Mouse (Mus musculus) CH12.LX (cell line): ENCODE data around the gene Foxred1. TPM values are rescaled to one million over a fixed set of nuclear protein-coding genes. Genes with fewer than 3 reads are reported as not detected.

Source experiments
- DNase-seq: peaks from one replicate; pipeline ENCODE4 v3.0.0-alpha.2; 2013; ENCODE audit errors: extremely low read depth
- H3K27ac ChIP-seq: 2 replicates; pipeline ENCODE4 v1.5.1; 2012; ENCODE audit warnings: low read depth, mild to moderate bottlenecking, control low read depth, moderate library complexity; ENCODE audit not compliant: insufficient read depth
- H3K27me3 ChIP-seq: replicated peaks from 2 replicates; pipeline ENCODE3; 2012; ENCODE audit warnings: inconsistent platforms
- H3K36me3 ChIP-seq, 2 experiments: replicated peaks in 1 of 2; 2 replicates each; pipeline versions ENCODE3 to v1.6.1; 2012; ENCODE audit warnings: inconsistent platforms in 1 of 2, low read length in 1 of 2, mild to moderate bottlenecking in 1 of 2, mixed read lengths in 1 of 2, moderate library complexity in 1 of 2; ENCODE audit not compliant: control insufficient read depth in 1 of 2, insufficient read depth in 1 of 2
- H3K4me1 ChIP-seq, 2 experiments: 2 replicates each; pipeline ENCODE4 v1.6.1; 2012; ENCODE audit warnings: inconsistent platforms in 1 of 2, moderate library complexity in 1 of 2; ENCODE audit not compliant: insufficient read depth in 2 of 2, control insufficient read depth in 1 of 2
- H3K4me2 ChIP-seq: 2 replicates; pipeline ENCODE4 v1.6.1; 2012; ENCODE audit warnings: low read depth, mild to moderate bottlenecking, control low read depth; ENCODE audit not compliant: poor library complexity, insufficient read depth, severe bottlenecking
- H3K4me3 ChIP-seq, 3 experiments: fragments of 150-350 bp in 1 of 3; sonication (generic) in 1 of 3; replicated peaks in 1 of 3; 2 replicates each; pipeline versions ENCODE3 to v1.5.1; 2011 to 2012; ENCODE audit warnings: low read depth in 2 of 3, low read length in 2 of 3, mild to moderate bottlenecking in 2 of 3, moderate library complexity in 2 of 3, control low read depth in 1 of 3, improper control_type of control experiment in 1 of 3, inconsistent platforms in 1 of 3, mixed read lengths in 1 of 3; ENCODE audit not compliant: poor library complexity in 1 of 3
- H3K79me2 ChIP-seq: replicated peaks from 2 replicates; pipeline ENCODE4 v1.6.1; 2012; ENCODE audit warnings: mild to moderate bottlenecking, moderate library complexity; ENCODE audit not compliant: control insufficient read depth, poor library complexity, insufficient read depth, severe bottlenecking; ENCODE audit errors: extremely low read depth
- H3K9ac ChIP-seq: 2 replicates; pipeline ENCODE4 v1.6.1; 2012; ENCODE audit warnings: low read depth, mild to moderate bottlenecking, control low read depth, moderate library complexity; ENCODE audit not compliant: insufficient read depth
- H3K9me3 ChIP-seq: replicated peaks from 2 replicates; pipeline ENCODE3; 2012; ENCODE audit warnings: low read length, inconsistent platforms, mixed read lengths
- BHLHE40 ChIP-seq: IDR thresholded peaks from 2 replicates; pipeline ENCODE4 v1.6.1; 2011; ENCODE audit warnings: mild to moderate bottlenecking, low read depth, low read length, improper control_type of control experiment
- CHD2 ChIP-seq: IDR thresholded peaks from 2 replicates; pipeline ENCODE4 v1.6.1; 2011; ENCODE audit warnings: low read length, improper control_type of control experiment
- CTCF ChIP-seq, 2 experiments: IDR thresholded peaks in 1 of 2; conservative IDR thresholded peaks in 1 of 2; 2 replicates each; pipeline ENCODE4 v1.5.1; 2011 to 2012; ENCODE audit warnings: low read depth in 2 of 2, low read length in 2 of 2, improper control_type of control experiment in 1 of 2, inconsistent platforms in 1 of 2, mild to moderate bottlenecking in 1 of 2, moderate library complexity in 1 of 2
- ELF1 ChIP-seq: IDR thresholded peaks from 2 replicates; pipeline ENCODE4 v1.6.1; 2014; ENCODE audit warnings: low read depth, mild to moderate bottlenecking, inconsistent platforms, low read length, improper control_type of control experiment
- GABPA ChIP-seq: IDR thresholded peaks from 2 replicates; pipeline ENCODE4 v1.6.1; 2012; ENCODE audit warnings: low read depth, low read length, improper control_type of control experiment, inconsistent platforms; ENCODE audit not compliant: insufficient replicate concordance
- HCFC1 ChIP-seq: IDR thresholded peaks from 2 replicates; pipeline ENCODE4 v1.6.1; 2012; ENCODE audit warnings: low read depth, mild to moderate bottlenecking, inconsistent platforms, low read length, improper control_type of control experiment
- IRF4 ChIP-seq: IDR thresholded peaks from 2 replicates; pipeline ENCODE4 v1.6.1; 2014; ENCODE audit warnings: low read depth, mild to moderate bottlenecking, inconsistent platforms, low read length, improper control_type of control experiment
- JUND ChIP-seq: conservative IDR thresholded peaks from 2 replicates; pipeline ENCODE4 v1.6.1; 2011; ENCODE audit warnings: low read depth, low read length, improper control_type of control experiment
- MAX ChIP-seq: IDR thresholded peaks from 2 replicates; pipeline ENCODE4 v1.6.1; 2011; ENCODE audit warnings: low read length, improper control_type of control experiment
- NELFE ChIP-seq: IDR thresholded peaks from 2 replicates; pipeline ENCODE4 v1.6.1; 2011; ENCODE audit warnings: low read depth, low read length, improper control_type of control experiment
- NRF1 ChIP-seq: IDR thresholded peaks from 2 replicates; pipeline ENCODE4 v1.6.1; 2014; ENCODE audit warnings: low read depth, mild to moderate bottlenecking, inconsistent platforms, low read length, improper control_type of control experiment, moderate library complexity
- PAX5 ChIP-seq: IDR thresholded peaks from 2 replicates; pipeline ENCODE4 v1.6.1; 2012; ENCODE audit warnings: low read length, inconsistent platforms, mixed read lengths
- POLR2AphosphoS2 ChIP-seq: IDR thresholded peaks from 2 replicates; pipeline ENCODE4 v1.6.1; 2011; ENCODE audit warnings: low read depth, low read length, improper control_type of control experiment
- RCOR1 ChIP-seq: conservative IDR thresholded peaks from 2 replicates; pipeline ENCODE4 v1.6.1; 2012; ENCODE audit warnings: low read depth, mild to moderate bottlenecking, inconsistent platforms, low read length, improper control_type of control experiment
- SMC3 ChIP-seq: IDR thresholded peaks from 2 replicates; pipeline ENCODE4 v1.6.1; 2011; ENCODE audit warnings: low read depth, low read length, improper control_type of control experiment
- UBTF ChIP-seq: IDR thresholded peaks from 2 replicates; pipeline ENCODE4 v1.6.1; 2012; ENCODE audit warnings: low read depth, mild to moderate bottlenecking, inconsistent platforms, low read length, improper control_type of control experiment, moderate library complexity
- ZKSCAN1 ChIP-seq: IDR thresholded peaks from 2 replicates; pipeline ENCODE4 v1.6.1; 2012; ENCODE audit warnings: low read depth, inconsistent platforms, low read length, improper control_type of control experiment, borderline replicate concordance
- dilution Hi-C: fragments of 300-500 bp; cut with MboI; formaldehyde crosslinking; loops from 2 replicates; pipeline ENCODE4 v1.14.3; 2020; ENCODE audit warnings: low sequenced_read_pairs; ENCODE audit not compliant: extremely low pct_unique_long_range_greater_than_20kb, extremely low pct_ligation_motif_present
- in situ Hi-C: fragments of 300-500 bp; cut with MboI; formaldehyde crosslinking; loops from 3 replicates; pipeline ENCODE4 v1.14.3; 2019; ENCODE audit warnings: low sequenced_read_pairs, low pct_ligation_motif_present, low pct_unique_long_range_greater_than_20kb, mixed read lengths
- polyA plus RNA-seq: library from polyadenylated mRNA; unstranded; fragments of >175 nt; gene quantifications from 2 replicates; pipeline ENCODE4 v1.2.1, GENCODE M21; 2012; ENCODE audit warnings: low read depth; ENCODE audit not compliant: insufficient read length
- total RNA-seq, 2 experiments: library from RNA; depleted of rRNA; stranded (reverse); fragments of 300-350 nt in 1 of 2; fragments of >200 nt in 1 of 2; gene quantifications; 2 replicates each; pipeline ENCODE4 v1.2.3; 2012 to 2014

The Foxred1 gene
- total and polyA plus RNA-seq, 3 experiments: 31.1 to 69.1 (median 40.3) TPM

DNA sequence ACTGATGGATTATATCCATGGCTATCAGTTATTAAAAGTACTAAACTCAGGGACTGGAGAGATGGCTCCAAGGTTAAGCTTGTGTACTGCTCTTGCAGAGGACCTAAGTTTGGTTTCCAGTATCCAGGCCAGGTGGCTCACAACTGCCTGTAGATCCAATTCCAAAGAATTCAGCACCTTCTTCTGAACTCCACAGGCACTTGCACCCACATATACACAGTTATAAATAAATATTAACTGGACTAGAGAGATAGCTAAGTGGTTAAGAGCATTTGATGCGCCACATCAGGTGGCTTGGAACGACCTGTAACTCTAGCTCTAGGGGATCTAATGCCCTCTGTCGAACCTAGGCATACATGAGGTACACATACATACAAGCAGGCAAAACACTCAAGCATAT is 17.8 kb upstream of the Foxred1 start:
- no peak for TF ChIP-seq POLR2AphosphoS2
- no peak for TF ChIP-seq HCFC1
- no peak for TF ChIP-seq CTCF (conservative IDR thresholded peaks at IDR 0.05 in 1 of 2, IDR thresholded peaks at IDR 0.05 in 1 of 2; ENCODE audit: low read depth in 2 of 2, low read length in 2 of 2)
- TF ChIP-seq IRF4: no peak
- no peak for TF ChIP-seq UBTF
- no peak for TF ChIP-seq MAX
- H3K36me3 ChIP-seq: peaks cover 14 to 61% of the 10 kb centered on the region in 2 experiments
- H3K27ac ChIP-seq: no peak overlapping the region
- H3K4me1 ChIP-seq: no peaks in the 10 kb centered on the region
- no peaks in the 10 kb centered on the region for H3K27me3 ChIP-seq
- dilution Hi-C loops (no loop called here), in situ Hi-C loops (no loop called here)
- no peaks in the 10 kb centered on the region for H3K9me3 ChIP-seq
- H3K9ac ChIP-seq: no peak overlapping the region
- H3K4me3 ChIP-seq: no peak overlapping the region
- H3K4me2 ChIP-seq: no peak overlapping the region
- no peak for DNase-seq
- H3K79me2 ChIP-seq: no peaks in the 10 kb centered on the region

DNA sequence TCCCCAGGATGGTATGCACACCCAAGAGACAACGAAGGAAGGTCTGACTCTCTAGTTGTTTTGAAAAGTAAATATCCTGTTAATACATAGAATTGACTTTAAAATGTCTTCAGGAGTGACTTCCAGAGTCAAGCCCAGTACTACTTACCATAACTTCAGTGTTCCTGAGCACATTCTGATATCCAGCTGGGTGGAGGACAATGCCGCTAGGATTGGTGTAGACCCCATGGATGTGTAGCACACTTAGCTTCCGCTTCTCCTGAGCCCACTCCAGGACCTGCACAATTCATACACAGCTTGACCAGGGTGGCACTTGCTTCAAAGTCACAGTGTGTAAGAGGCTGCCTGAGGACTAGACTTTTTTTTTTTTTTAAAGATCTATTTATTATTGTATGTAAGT is 12.6 kb upstream of the Foxred1 start:
- dilution Hi-C loops: no loop called here
- in situ Hi-C loops: no loop called here
- Histone ChIP-seq H3K36me3 (peaks cover 18 to 68% of the 10 kb centered on the region in 2 experiments), H3K27ac (no peak overlapping the region), H3K4me3 (no peak overlapping the region), H3K79me2 (no peaks in the 10 kb centered on the region), H3K9me3 (no peaks in the 10 kb centered on the region), H3K9ac (no peak overlapping the region), H3K27me3 (no peaks in the 10 kb centered on the region), H3K4me1 (no peaks in the 10 kb centered on the region), H3K4me2 (no peak overlapping the region)
- TF ChIP-seq CHD2 (no peak), JUND (no peak), RCOR1 (no peak), PAX5 (no peak), BHLHE40 (no peak), ZKSCAN1 (no peak), NELFE (no peak), GABPA (no peak), SMC3 (no peak), NRF1 (no peak), ELF1 (no peak)
- DNase-seq: no peak
